Mouse (Mus musculus) heart, embryonic 14.5 days (tissue): ENCODE results near the gene Rabep2. TPM values are rescaled to one million over a fixed set of nuclear protein-coding genes. Genes with fewer than 3 reads are reported as not detected.
"Not testable (repeated sequence)": the region's sequence is repeated elsewhere in the genome, so short reads cannot be mapped to it uniquely, and the experiment has no call there.

Experiments used
- ATAC-seq: fragments of 200-750 bp; cut with Nextera tagmentation; 2 replicates; pipeline ENCODE4 v1.8.0; 2017; ENCODE audit warnings: low read depth, moderate TSS enrichment; ENCODE audit not compliant: insufficient number of reproducible peaks, insufficient read depth, low FRiP score
- H3K27ac ChIP-seq, 2 experiments: fragments of 200-500 bp in 1 of 2; fragments of 300-500 bp in 1 of 2; sonication (generic) in 1 of 2; replicated peaks in 1 of 2; 2 replicates each; pipeline ENCODE4 v1.5.1; 2012 to 2014; ENCODE audit warnings: low read depth in 2 of 2, low read length in 2 of 2, control low read depth in 1 of 2, mild to moderate bottlenecking in 1 of 2, mixed read lengths in 1 of 2; ENCODE audit not compliant: control insufficient read depth in 1 of 2, insufficient read depth in 1 of 2
- H3K27me3 ChIP-seq: fragments of 300-500 bp; sonication (generic); 2 replicates; pipeline ENCODE4 v1.6.1; 2014; ENCODE audit warnings: mild to moderate bottlenecking, low read length, control low read depth; ENCODE audit not compliant: control insufficient read depth, insufficient read depth
- H3K36me3 ChIP-seq: fragments of 300-500 bp; sonication (generic); 2 replicates; pipeline ENCODE4 v1.6.1; 2014; ENCODE audit warnings: mild to moderate bottlenecking, control low read depth, low read length, mixed read lengths; ENCODE audit not compliant: control insufficient read depth, insufficient read depth
- H3K4me1 ChIP-seq, 2 experiments: fragments of 200-500 bp in 1 of 2; fragments of 300-500 bp in 1 of 2; sonication (generic) in 1 of 2; 2 replicates each; pipeline ENCODE4 v1.6.1; 2012 to 2014; ENCODE audit warnings: low read length in 2 of 2, control low read depth in 1 of 2, mixed read lengths in 1 of 2; ENCODE audit not compliant: control insufficient read depth in 2 of 2, insufficient read depth in 2 of 2
- H3K4me2 ChIP-seq: fragments of 300-500 bp; sonication (generic); 2 replicates; pipeline ENCODE4 v1.6.1; 2014; ENCODE audit warnings: mild to moderate bottlenecking, low read length
- H3K4me3 ChIP-seq, 2 experiments: fragments of 200-500 bp in 1 of 2; fragments of 300-500 bp in 1 of 2; sonication (generic) in 1 of 2; 2 replicates each; pipeline ENCODE4 v1.5.1; 2012 to 2014; ENCODE audit warnings: low read length in 2 of 2, mild to moderate bottlenecking in 2 of 2, control low read depth in 1 of 2, low read depth in 1 of 2, moderate library complexity in 1 of 2; ENCODE audit not compliant: control insufficient read depth in 1 of 2, insufficient read depth in 1 of 2
- H3K9ac ChIP-seq: fragments of 300-500 bp; sonication (generic); 2 replicates; pipeline ENCODE4 v1.6.1; 2014; ENCODE audit warnings: mild to moderate bottlenecking, low read length
- H3K9me3 ChIP-seq: fragments of 300-500 bp; sonication (generic); 2 replicates; pipeline ENCODE4 v1.6.1; 2016; ENCODE audit warnings: low read length, control low read depth; ENCODE audit not compliant: control insufficient read depth
- WGBS: fragments of 180-500 bp; shearing (Covaris S2); extraction: QIAGEN DNeasy Blood & Tissue Kit; methylation state at CpG from one replicate; pipeline ENCODE4 v1.1.7; 2014; 5-methylcytosine and 5-hydroxymethylcytosine counted together
- polyA plus RNA-seq: library from polyadenylated mRNA; unstranded; fragments of >200 nt; fragmentation: Nextera tagmentation; extraction: Ambion mirVana; gene quantifications from 2 replicates; pipeline ENCODE4 v1.2.1, GENCODE M21; 2014

The Rabep2 gene
- polyA plus RNA-seq, 1 experiment from 2014 or later: 19.8 TPM

- no peak overlapping the region for H3K9ac ChIP-seq
- peaks cover 0 to 8% of the 10 kb centered on the region in 2 experiments; a peak in 3 of 4 replicates for H3K4me1 ChIP-seq
- no peak for ATAC-seq
- no peaks in the 10 kb centered on the region for H3K9me3 ChIP-seq
- H3K27ac ChIP-seq: no peak overlapping the region
- H3K4me2 ChIP-seq: no peak overlapping the region
- H3K27me3 ChIP-seq: no peaks in the 10 kb centered on the region
- no peak overlapping the region for H3K4me3 ChIP-seq
- 0 out of 2 replicates have a peak, but pooled peaks cover 4% of the 10 kb centered on the region for H3K36me3 ChIP-seq
- 84% methylated on average over 4 of the region's 4 CpGs for WGBS
These were observed 30.7 kb upstream of the Rabep2 start for GRCm38 (mm10) chr7:126397822-126398221.

- no peak for ATAC-seq
- Histone ChIP-seq H3K27me3 (no peaks in the 10 kb centered on the region), H3K4me2 (no peak overlapping the region), H3K9ac (no peak overlapping the region), H3K36me3 (no peaks in the 10 kb centered on the region), H3K4me1 (peaks cover 0 to 8% of the 10 kb centered on the region in 2 experiments; a peak in 3 of 4 replicates), H3K27ac (no peak overlapping the region), H3K9me3 (no peaks in the 10 kb centered on the region), H3K4me3 (no peak overlapping the region)
- WGBS: 10% methylated on average over 5 of the region's 5 CpGs
These were observed 29.0 kb upstream of the Rabep2 start for GRCm38 (mm10) chr7:126399548-126399947.

GRCm38 (mm10) chr7:126402518-126402917 lies 26.0 kb upstream of the Rabep2 start:
- H3K9ac ChIP-seq, H3K4me2 ChIP-seq, H3K27me3 ChIP-seq, H3K9me3 ChIP-seq, H3K4me1 ChIP-seq, H3K27ac ChIP-seq, ATAC-seq, H3K4me3 ChIP-seq, H3K36me3 ChIP-seq: not testable (repeated sequence)
- WGBS: 64% methylated on average over 6 of the region's 8 CpGs

GRCm38 (mm10) chr7:126408686-126409085 lies 19.9 kb upstream of the Rabep2 start:
- H3K4me2 ChIP-seq: no peak overlapping the region
- no peak overlapping the region for H3K4me3 ChIP-seq
- H3K4me1 ChIP-seq: no peaks in the 10 kb centered on the region
- no peaks in the 10 kb centered on the region; the same call in 1 of the 2 replicates for H3K27me3 ChIP-seq
- no peaks in the 10 kb centered on the region for H3K9me3 ChIP-seq
- no peaks in the 10 kb centered on the region for H3K36me3 ChIP-seq
- no peak overlapping the region for H3K27ac ChIP-seq
- no peak overlapping the region for H3K9ac ChIP-seq
- ATAC-seq: no peak
- WGBS: 69% methylated on average over 2 of the region's 2 CpGs

DNA sequence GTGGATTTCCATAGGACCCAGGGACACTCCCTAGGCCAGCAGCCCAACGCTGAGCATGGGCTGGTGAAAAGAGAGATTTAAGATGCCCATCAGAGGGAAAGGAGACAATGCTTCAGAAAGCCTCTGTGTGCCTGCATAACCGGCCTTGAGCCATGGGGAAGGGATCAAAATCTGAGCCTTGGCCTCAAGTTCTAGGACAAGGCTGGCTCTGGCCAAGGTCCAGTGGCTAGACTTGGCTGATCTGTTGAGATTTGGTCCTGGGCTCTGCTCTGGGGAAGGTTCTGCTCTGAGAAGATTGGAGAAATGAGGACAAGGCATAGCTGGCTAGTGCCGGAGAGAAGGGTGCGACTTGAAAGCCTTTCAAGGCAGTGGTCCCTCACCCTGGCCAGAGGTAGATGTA lies 17.5 kb upstream of the Rabep2 start:
- WGBS: 85% methylated on average over 4 of the region's 4 CpGs
- Histone ChIP-seq H3K4me1 (no peaks in the 10 kb centered on the region), H3K9ac (no peak overlapping the region), H3K9me3 (no peaks in the 10 kb centered on the region), H3K4me3 (no peak overlapping the region), H3K36me3 (no peaks in the 10 kb centered on the region), H3K4me2 (no peak overlapping the region), H3K27ac (no peak overlapping the region), H3K27me3 (no peaks in the 10 kb centered on the region; the same call in 1 of the 2 replicates)
- no peak for ATAC-seq

- H3K4me1 ChIP-seq: no peaks in the 10 kb centered on the region
- no peak within 1 kb of the TSS for H3K4me2 ChIP-seq
- 82% methylated on average over 6 of the region's 6 CpGs for WGBS
- H3K9me3 ChIP-seq: no peaks in the 10 kb centered on the region
- no peaks in the 10 kb centered on the region for H3K36me3 ChIP-seq
- no peak for ATAC-seq
- no peak within 1 kb of the TSS for H3K9ac ChIP-seq
- no peak within 1 kb of the TSS for H3K4me3 ChIP-seq
- H3K27me3 ChIP-seq: no peaks in the 10 kb centered on the region; the same call in 1 of the 2 replicates
- no peak within 1 kb of the TSS for H3K27ac ChIP-seq
These were observed 13.8 kb upstream of the Rabep2 start, which contains the start of gene Cd19 for GRCm38 (mm10) chr7:126414725-126415124. Gene Cd19 (minus strand): TSS chr7:126414889.

DNA sequence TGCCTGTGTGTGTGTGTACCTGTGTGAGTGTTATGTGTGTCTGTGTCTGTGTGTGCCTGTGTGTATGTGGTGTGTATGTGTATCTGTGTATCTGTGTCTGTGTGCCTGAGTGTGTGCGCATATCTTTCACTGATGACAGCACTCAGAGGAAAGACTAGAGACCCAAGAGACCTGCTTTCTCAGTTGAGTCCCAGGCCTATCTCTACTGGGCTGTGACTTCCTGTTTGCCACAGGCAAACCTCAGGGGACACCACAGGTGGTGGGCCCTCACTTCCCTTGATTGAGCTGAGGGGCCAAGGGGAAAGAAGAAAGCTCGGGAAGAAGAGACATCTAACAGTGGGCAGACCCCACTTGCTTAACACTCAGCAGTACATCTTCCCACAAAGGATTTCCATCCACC lies 11.9 kb upstream of the Rabep2 start:
- Histone ChIP-seq H3K9ac (no peak overlapping the region), H3K9me3 (no peaks in the 10 kb centered on the region), H3K4me2 (no peak overlapping the region), H3K4me1 (no peaks in the 10 kb centered on the region), H3K27me3 (no peaks in the 10 kb centered on the region; the same call in 1 of the 2 replicates), H3K27ac (no peak overlapping the region), H3K4me3 (no peak overlapping the region), H3K36me3 (no peaks in the 10 kb centered on the region)
- no peak for ATAC-seq
- 36% methylated on average over 2 of the region's 2 CpGs for WGBS

DNA sequence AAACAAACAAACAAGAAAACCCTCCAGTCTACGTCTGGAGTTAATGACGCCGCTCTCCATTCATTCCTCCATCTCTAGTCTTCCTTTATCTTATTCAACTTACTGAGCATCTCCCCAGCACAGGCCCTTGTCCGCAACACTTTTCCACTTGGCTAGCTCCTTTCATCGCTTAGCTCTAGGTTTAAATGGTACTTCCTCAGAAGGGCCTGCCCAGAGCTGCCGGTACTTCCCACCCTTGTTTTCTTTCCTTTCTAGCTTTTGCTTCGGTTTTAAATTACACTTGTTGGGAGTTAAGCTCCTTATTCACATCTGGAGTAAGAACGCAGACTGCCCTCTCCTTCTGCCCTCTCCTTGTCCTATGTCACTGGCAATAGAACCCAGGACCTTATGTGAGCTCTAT lies 11.5 kb upstream of the Rabep2 start:
- H3K27me3 ChIP-seq: no peaks in the 10 kb centered on the region; the same call in 1 of the 2 replicates
- H3K36me3 ChIP-seq: no peaks in the 10 kb centered on the region
- no peak for ATAC-seq
- 51% methylated on average over 8 of the region's 8 CpGs for WGBS
- H3K27ac ChIP-seq: no peak overlapping the region
- no peaks in the 10 kb centered on the region for H3K9me3 ChIP-seq
- H3K4me1 ChIP-seq: no peaks in the 10 kb centered on the region
- no peak overlapping the region for H3K4me3 ChIP-seq
- H3K4me2 ChIP-seq: no peak overlapping the region
- H3K9ac ChIP-seq: no peak overlapping the region
